Mouse (Mus musculus): ENCODE measurements around the gene Islr2.

DNA sequence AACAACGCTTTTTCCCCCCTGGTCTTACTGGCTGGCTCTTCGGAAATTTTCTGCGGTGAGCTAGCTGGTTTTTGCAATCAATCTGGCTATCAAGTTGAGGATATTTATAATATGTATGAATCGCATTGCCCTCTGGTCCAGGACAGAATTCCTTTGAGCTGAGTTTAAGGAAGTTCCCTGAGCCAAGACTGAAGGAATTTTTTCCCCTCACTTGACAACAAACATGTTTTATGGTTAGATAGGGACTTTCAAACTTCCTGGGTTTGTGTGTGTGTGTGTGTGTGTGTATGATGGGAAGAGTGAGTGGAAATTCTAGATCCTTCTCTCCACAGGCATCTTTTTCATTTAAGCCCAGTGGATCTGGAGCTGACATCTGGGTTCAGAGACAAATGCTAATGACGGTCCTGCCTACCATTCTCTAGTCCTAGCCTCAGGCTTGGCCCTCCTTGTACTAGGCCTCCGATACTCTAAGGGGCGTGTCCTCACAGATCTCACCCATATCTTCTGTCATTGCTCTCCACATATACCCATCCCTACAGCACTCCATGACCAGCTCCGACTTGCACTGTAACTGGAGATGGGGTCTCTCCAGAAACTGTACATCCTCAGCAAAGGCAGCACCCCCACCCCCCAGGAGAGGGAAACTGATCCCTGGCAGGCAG lies 10.5 kb upstream of the Islr2 start:
- TF ChIP-seq CTCF (IDR thresholded peaks at IDR 0.05; ENCODE audit: extremely low read depth, insufficient read depth, low read length), result no peak
- no peak for TF ChIP-seq POLR2A (IDR thresholded peaks at IDR 0.05; ENCODE audit: extremely low read depth, insufficient read depth, low read length)

Measured in cortical plate, adult 2 months (tissue).